Mouse (Mus musculus) CH12.LX (cell line): ENCODE measurements around the gene Tmprss12. TPM values are rescaled to one million over a fixed set of nuclear protein-coding genes. Genes with fewer than 3 reads are reported as not detected.
A peak's percentile ranks its signal among the peaks of the same experiment; 100 is the strongest.
"Not testable (repeated sequence)": the region's sequence is repeated elsewhere in the genome, so short reads cannot be mapped to it uniquely, and the experiment has no call there.

Source experiments
- DNase-seq: peaks from one replicate; pipeline ENCODE4 v3.0.0-alpha.2; 2013; ENCODE audit errors: extremely low read depth
- H3K27ac ChIP-seq: 2 replicates; pipeline ENCODE4 v1.5.1; 2012; ENCODE audit warnings: low read depth, mild to moderate bottlenecking, control low read depth, moderate library complexity; ENCODE audit not compliant: insufficient read depth
- H3K27me3 ChIP-seq: replicated peaks from 2 replicates; pipeline ENCODE3; 2012; ENCODE audit warnings: inconsistent platforms
- H3K36me3 ChIP-seq, 2 experiments: replicated peaks in 1 of 2; 2 replicates each; pipeline versions ENCODE3 to v1.6.1; 2012; ENCODE audit warnings: inconsistent platforms in 1 of 2, low read length in 1 of 2, mild to moderate bottlenecking in 1 of 2, mixed read lengths in 1 of 2, moderate library complexity in 1 of 2; ENCODE audit not compliant: control insufficient read depth in 1 of 2, insufficient read depth in 1 of 2
- H3K4me1 ChIP-seq, 2 experiments: 2 replicates each; pipeline ENCODE4 v1.6.1; 2012; ENCODE audit warnings: inconsistent platforms in 1 of 2, moderate library complexity in 1 of 2; ENCODE audit not compliant: insufficient read depth in 2 of 2, control insufficient read depth in 1 of 2
- H3K4me2 ChIP-seq: 2 replicates; pipeline ENCODE4 v1.6.1; 2012; ENCODE audit warnings: low read depth, mild to moderate bottlenecking, control low read depth; ENCODE audit not compliant: poor library complexity, insufficient read depth, severe bottlenecking
- H3K4me3 ChIP-seq, 3 experiments: fragments of 150-350 bp in 1 of 3; sonication (generic) in 1 of 3; replicated peaks in 1 of 3; 2 replicates each; pipeline versions ENCODE3 to v1.5.1; 2011 to 2012; ENCODE audit warnings: low read depth in 2 of 3, low read length in 2 of 3, mild to moderate bottlenecking in 2 of 3, moderate library complexity in 2 of 3, control low read depth in 1 of 3, improper control_type of control experiment in 1 of 3, inconsistent platforms in 1 of 3, mixed read lengths in 1 of 3; ENCODE audit not compliant: poor library complexity in 1 of 3
- H3K79me2 ChIP-seq: replicated peaks from 2 replicates; pipeline ENCODE4 v1.6.1; 2012; ENCODE audit warnings: mild to moderate bottlenecking, moderate library complexity; ENCODE audit not compliant: control insufficient read depth, poor library complexity, insufficient read depth, severe bottlenecking; ENCODE audit errors: extremely low read depth
- H3K9ac ChIP-seq: 2 replicates; pipeline ENCODE4 v1.6.1; 2012; ENCODE audit warnings: low read depth, mild to moderate bottlenecking, control low read depth, moderate library complexity; ENCODE audit not compliant: insufficient read depth
- H3K9me3 ChIP-seq: replicated peaks from 2 replicates; pipeline ENCODE3; 2012; ENCODE audit warnings: low read length, inconsistent platforms, mixed read lengths
- CTCF ChIP-seq, 2 experiments: IDR thresholded peaks in 1 of 2; conservative IDR thresholded peaks in 1 of 2; 2 replicates each; pipeline ENCODE4 v1.5.1; 2011 to 2012; ENCODE audit warnings: low read depth in 2 of 2, low read length in 2 of 2, improper control_type of control experiment in 1 of 2, inconsistent platforms in 1 of 2, mild to moderate bottlenecking in 1 of 2, moderate library complexity in 1 of 2
- MYC ChIP-seq: IDR thresholded peaks from 2 replicates; pipeline ENCODE4 v1.6.1; 2011; ENCODE audit warnings: low read depth, mild to moderate bottlenecking, improper control_type of control experiment, low read length
- POLR2A ChIP-seq: IDR thresholded peaks from 2 replicates; pipeline ENCODE4 v1.6.1; 2011; ENCODE audit warnings: low read depth, mild to moderate bottlenecking, improper control_type of control experiment, low read length
- RAD21 ChIP-seq: IDR thresholded peaks from 2 replicates; pipeline ENCODE4 v1.6.1; 2011; ENCODE audit warnings: low read depth, mild to moderate bottlenecking, low read length, improper control_type of control experiment, moderate library complexity
- RCOR1 ChIP-seq: conservative IDR thresholded peaks from 2 replicates; pipeline ENCODE4 v1.6.1; 2012; ENCODE audit warnings: low read depth, mild to moderate bottlenecking, inconsistent platforms, low read length, improper control_type of control experiment
- ZKSCAN1 ChIP-seq: IDR thresholded peaks from 2 replicates; pipeline ENCODE4 v1.6.1; 2012; ENCODE audit warnings: low read depth, inconsistent platforms, low read length, improper control_type of control experiment, borderline replicate concordance
- ZMIZ1 ChIP-seq: IDR thresholded peaks from 2 replicates; pipeline ENCODE4 v1.6.1; 2012; ENCODE audit warnings: low read depth, mild to moderate bottlenecking, inconsistent platforms, low read length, improper control_type of control experiment
- dilution Hi-C: fragments of 300-500 bp; cut with MboI; formaldehyde crosslinking; loops from 2 replicates; pipeline ENCODE4 v1.14.3; 2020; ENCODE audit warnings: low sequenced_read_pairs; ENCODE audit not compliant: extremely low pct_unique_long_range_greater_than_20kb, extremely low pct_ligation_motif_present
- in situ Hi-C: fragments of 300-500 bp; cut with MboI; formaldehyde crosslinking; loops from 3 replicates; pipeline ENCODE4 v1.14.3; 2019; ENCODE audit warnings: low sequenced_read_pairs, low pct_ligation_motif_present, low pct_unique_long_range_greater_than_20kb, mixed read lengths
- polyA plus RNA-seq: library from polyadenylated mRNA; unstranded; fragments of >175 nt; gene quantifications from 2 replicates; pipeline ENCODE4 v1.2.1, GENCODE M21; 2012; ENCODE audit warnings: low read depth; ENCODE audit not compliant: insufficient read length
- total RNA-seq, 2 experiments: library from RNA; depleted of rRNA; stranded (reverse); fragments of 300-350 nt in 1 of 2; fragments of >200 nt in 1 of 2; gene quantifications; 2 replicates each; pipeline ENCODE4 v1.2.3; 2012 to 2014

Tmprss12 gene
- total and polyA plus RNA-seq, 3 experiments = not detected

- H3K4me2 ChIP-seq, H3K36me3 ChIP-seq, dilution Hi-C loops, H3K27ac ChIP-seq, H3K9me3 ChIP-seq, H3K9ac ChIP-seq, H3K4me3 ChIP-seq, H3K4me1 ChIP-seq, H3K27me3 ChIP-seq, H3K79me2 ChIP-seq: not testable (repeated sequence)
- peak; percentile 32 for DNase-seq
- in situ Hi-C loops = loop anchor here (10.0 kb wide), 1 partner anchor 63 kb away; no protein-coding TSS in a partner anchor
- peak in 1 of 2 experiments; percentile 13; a peak in 2 of 4 replicates for TF ChIP-seq CTCF (conservative IDR thresholded peaks at IDR 0.05 in 1 of 2, IDR thresholded peaks at IDR 0.05 in 1 of 2; ENCODE audit: low read depth in 2 of 2, low read length in 2 of 2)
These were observed 47.5 kb downstream of the Tmprss12 start for GRCm38 (mm10) chr15:100328089-100328488.

GRCm38 (mm10) chr15:100329336-100329735 lies 48.7 kb downstream of the Tmprss12 start:
- H3K27me3 ChIP-seq, H3K9me3 ChIP-seq, H3K27ac ChIP-seq, dilution Hi-C loops, H3K4me2 ChIP-seq, DNase-seq, H3K4me3 ChIP-seq, H3K79me2 ChIP-seq, H3K9ac ChIP-seq, H3K36me3 ChIP-seq, H3K4me1 ChIP-seq: not testable (repeated sequence)
- in situ Hi-C loops = loop anchor here (10.0 kb wide), 1 partner anchor 65 kb away; no protein-coding TSS in a partner anchor

- no peak for TF ChIP-seq RAD21
- no peak for TF ChIP-seq ZMIZ1
- TF ChIP-seq POLR2A = no peak
- no peak for TF ChIP-seq MYC
- no peak for TF ChIP-seq ZKSCAN1
- TF ChIP-seq RCOR1 = no peak
- H3K9me3 ChIP-seq = no peaks in the 10 kb centered on the region
These were observed 50.1 kb downstream of the Tmprss12 start for GRCm38 (mm10) chr15:100330739-100331138.

GRCm38 (mm10) chr15:100332077-100332961 lies 51.7 kb downstream of the Tmprss12 start:
- H3K4me3 ChIP-seq, H3K36me3 ChIP-seq, H3K9ac ChIP-seq, H3K79me2 ChIP-seq, H3K27me3 ChIP-seq, DNase-seq, H3K9me3 ChIP-seq, in situ Hi-C loops, H3K4me2 ChIP-seq, dilution Hi-C loops, H3K4me1 ChIP-seq, H3K27ac ChIP-seq: not testable (repeated sequence)

More at GRCm38 (mm10) chr15:100330739-100331138, 50.1 kb downstream of the Tmprss12 start:
- no peak for DNase-seq
- no peak overlapping the region for H3K9ac ChIP-seq
- H3K36me3 ChIP-seq = no peaks in the 10 kb centered on the region
- H3K27ac ChIP-seq = no peak overlapping the region
- no peak overlapping the region for H3K4me3 ChIP-seq
- in situ Hi-C loops (no loop called here), dilution Hi-C loops (no loop called here)
- H3K27me3 ChIP-seq = no peaks in the 10 kb centered on the region
- no peak overlapping the region for H3K4me2 ChIP-seq
- no peaks in the 10 kb centered on the region for H3K79me2 ChIP-seq
- no peaks in the 10 kb centered on the region for H3K4me1 ChIP-seq
